Mouse (Mus musculus): ENCODE measurements around the gene Ackr1.

GRCm38 (mm10) chr1:173370456-173370855 is 36.9 kb upstream of the Ackr1 start:
- no peak for TF ChIP-seq POLR2A (IDR thresholded peaks at IDR 0.05; ENCODE audit: insufficient read depth, low read depth, low read length)
- TF ChIP-seq CTCF (IDR thresholded peaks at IDR 0.05; ENCODE audit: insufficient read depth, low read depth, low read length), result no peak
